Mouse (Mus musculus) MEL (cell line): Measurements from ENCODE around the gene Rbfox3. TPM values are rescaled to one million over a fixed set of nuclear protein-coding genes. Genes with fewer than 3 reads are reported as not detected.

ENCODE experiments used
- DNase-seq: peaks from one replicate; pipeline ENCODE4 v3.0.0; 2011; ENCODE audit warnings: low read depth, low spot score
- H3K27ac ChIP-seq: 2 replicates; pipeline ENCODE4 v1.5.1; 2012; ENCODE audit warnings: low read depth, mild to moderate bottlenecking, control low read depth, low read length, moderate library complexity; ENCODE audit not compliant: control insufficient read depth
- H3K27me3 ChIP-seq, 2 experiments: fragments of 150-350 bp in 1 of 2; sonication (generic) in 1 of 2; 2 replicates each; pipeline ENCODE4 v1.6.1; 2012; ENCODE audit warnings: low read length in 2 of 2, mild to moderate bottlenecking in 2 of 2, improper control_type of control experiment in 1 of 2, moderate library complexity in 1 of 2; ENCODE audit not compliant: insufficient read depth in 2 of 2, control insufficient read depth in 1 of 2
- H3K36me3 ChIP-seq, 2 experiments: 2 replicates each; pipeline ENCODE4 v1.6.1; 2012 to 2014; ENCODE audit warnings: low read length in 2 of 2, improper control_type of control experiment in 1 of 2, inconsistent platforms in 1 of 2, mild to moderate bottlenecking in 1 of 2; ENCODE audit not compliant: insufficient read depth in 2 of 2, control insufficient read depth in 1 of 2
- H3K4me1 ChIP-seq, 2 experiments: fragments of 150-350 bp in 1 of 2; sonication (generic) in 1 of 2; 2 replicates each; pipeline ENCODE4 v1.6.1; 2012; ENCODE audit warnings: low read length in 2 of 2, improper control_type of control experiment in 1 of 2, mild to moderate bottlenecking in 1 of 2; ENCODE audit not compliant: insufficient read depth in 2 of 2, control insufficient read depth in 1 of 2
- H3K4me3 ChIP-seq, 2 experiments: fragments of 150-350 bp in 1 of 2; sonication (generic) in 1 of 2; 2 replicates each; pipeline ENCODE4 v1.5.1; 2012; ENCODE audit warnings: low read depth in 2 of 2, low read length in 2 of 2, mild to moderate bottlenecking in 2 of 2, moderate library complexity in 2 of 2, control low read depth in 1 of 2, improper control_type of control experiment in 1 of 2; ENCODE audit not compliant: control insufficient read depth in 1 of 2, insufficient read depth in 1 of 2
- H3K79me2 ChIP-seq: 2 replicates; pipeline ENCODE4 v1.6.1; 2012; ENCODE audit warnings: mild to moderate bottlenecking, low read length, moderate library complexity; ENCODE audit not compliant: control insufficient read depth, poor library complexity, insufficient read depth
- H3K9ac ChIP-seq: 2 replicates; pipeline ENCODE4 v1.6.1; 2012; ENCODE audit warnings: low read depth, mild to moderate bottlenecking, control low read depth, low read length, moderate library complexity; ENCODE audit not compliant: control insufficient read depth, poor library complexity, severe bottlenecking
- H3K9me3 ChIP-seq: fragments of 150-350 bp; sonication (generic); replicated peaks from 2 replicates; pipeline ENCODE4 v1.6.1; 2012; ENCODE audit warnings: mild to moderate bottlenecking, low read length, improper control_type of control experiment, moderate library complexity; ENCODE audit not compliant: insufficient read depth
- CTCF ChIP-seq, 3 experiments: IDR thresholded peaks in 2 of 3; conservative IDR thresholded peaks in 1 of 3; 2 replicates each; pipeline ENCODE4 v1.5.1; 2011 to 2012; ENCODE audit warnings: low read length in 3 of 3, low read depth in 2 of 3, mild to moderate bottlenecking in 2 of 3, improper control_type of control experiment in 1 of 3, inconsistent platforms in 1 of 3, mixed read lengths in 1 of 3, moderate library complexity in 1 of 3; ENCODE audit not compliant: control insufficient read depth in 1 of 3, insufficient read depth in 1 of 3, poor library complexity in 1 of 3, severe bottlenecking in 1 of 3
- ELF1 ChIP-seq: IDR thresholded peaks from 2 replicates; pipeline ENCODE4 v1.6.1; 2014; ENCODE audit warnings: low read depth, mild to moderate bottlenecking, inconsistent platforms, low read length, improper control_type of control experiment, moderate library complexity
- ETS1 ChIP-seq: IDR thresholded peaks from 2 replicates; pipeline ENCODE4 v1.6.1; 2012; ENCODE audit warnings: low read depth, mild to moderate bottlenecking, inconsistent platforms, low read length, improper control_type of control experiment, moderate library complexity
- GABPA ChIP-seq: IDR thresholded peaks from 2 replicates; pipeline ENCODE4 v1.6.1; 2012; ENCODE audit warnings: low read depth, mild to moderate bottlenecking, inconsistent platforms, low read length, improper control_type of control experiment, moderate library complexity
- HCFC1 ChIP-seq: IDR thresholded peaks from 2 replicates; pipeline ENCODE4 v1.6.1; 2012; ENCODE audit warnings: low read depth, mild to moderate bottlenecking, inconsistent platforms, low read length, improper control_type of control experiment, moderate library complexity
- KAT2A ChIP-seq: conservative IDR thresholded peaks from 2 replicates; pipeline ENCODE4 v1.6.1; 2012; ENCODE audit warnings: low read depth, low read length, improper control_type of control experiment, inconsistent platforms
- MAX ChIP-seq: IDR thresholded peaks from 2 replicates; pipeline ENCODE4 v1.6.1; 2011; ENCODE audit warnings: low read length, improper control_type of control experiment
- MAZ ChIP-seq: IDR thresholded peaks from 2 replicates; pipeline ENCODE4 v1.6.1; 2012; ENCODE audit warnings: low read depth, mild to moderate bottlenecking, inconsistent platforms, low read length, improper control_type of control experiment
- MXI1 ChIP-seq: IDR thresholded peaks from 2 replicates; pipeline ENCODE4 v1.6.1; 2011; ENCODE audit warnings: mild to moderate bottlenecking, low read depth, low read length, improper control_type of control experiment
- MYC ChIP-seq: IDR thresholded peaks from 2 replicates; pipeline ENCODE4 v1.6.1; 2011; ENCODE audit warnings: low read depth, mild to moderate bottlenecking, low read length, improper control_type of control experiment, moderate library complexity
- POLR2AphosphoS2 ChIP-seq: IDR thresholded peaks from 2 replicates; pipeline ENCODE4 v1.6.1; 2011; ENCODE audit warnings: low read length, improper control_type of control experiment
- POLR2AphosphoS5 ChIP-seq: IDR thresholded peaks from 2 replicates; pipeline ENCODE4 v1.6.1; 2012; ENCODE audit warnings: low read depth, borderline replicate concordance, mild to moderate bottlenecking, inconsistent platforms, low read length, moderate library complexity, mixed read lengths
- RAD21 ChIP-seq: IDR thresholded peaks from 2 replicates; pipeline ENCODE4 v1.6.1; 2011; ENCODE audit warnings: mild to moderate bottlenecking, low read depth, low read length, improper control_type of control experiment
- SIN3A ChIP-seq: IDR thresholded peaks from 2 replicates; pipeline ENCODE4 v1.6.1; 2012; ENCODE audit warnings: low read length, improper control_type of control experiment, inconsistent platforms
- TAL1 ChIP-seq: IDR thresholded peaks from 2 replicates; pipeline ENCODE4 v1.6.1; 2012; ENCODE audit warnings: mild to moderate bottlenecking, inconsistent platforms, low read length, moderate library complexity, mixed read lengths
- TBP ChIP-seq: IDR thresholded peaks from 2 replicates; pipeline ENCODE4 v1.8.0; 2011; ENCODE audit warnings: low read depth, low read length, improper control_type of control experiment
- TCF12 ChIP-seq: IDR thresholded peaks from 2 replicates; pipeline ENCODE4 v1.6.1; 2014; ENCODE audit warnings: low read depth, mild to moderate bottlenecking, inconsistent platforms, low read length, improper control_type of control experiment, moderate library complexity
- USF1 ChIP-seq: IDR thresholded peaks from 2 replicates; pipeline ENCODE4 v1.6.1; 2014; ENCODE audit warnings: low read depth, mild to moderate bottlenecking, inconsistent platforms, low read length, improper control_type of control experiment, moderate library complexity
- USF2 ChIP-seq, 2 experiments: IDR thresholded peaks; 2 replicates each; pipeline ENCODE4 v1.6.1; 2011 to 2012; ENCODE audit warnings: improper control_type of control experiment in 2 of 2, low read length in 2 of 2, borderline replicate concordance in 1 of 2, inconsistent platforms in 1 of 2, low read depth in 1 of 2, mild to moderate bottlenecking in 1 of 2; ENCODE audit not compliant: insufficient read depth in 1 of 2
- ZC3H11A ChIP-seq: IDR thresholded peaks from 2 replicates; pipeline ENCODE4 v1.6.1; 2012; ENCODE audit warnings: low read depth, mild to moderate bottlenecking, inconsistent platforms, low read length, improper control_type of control experiment
- ZKSCAN1 ChIP-seq: IDR thresholded peaks from 2 replicates; pipeline ENCODE4 v1.6.1; 2012; ENCODE audit warnings: low read depth, mild to moderate bottlenecking, inconsistent platforms, low read length, improper control_type of control experiment, moderate library complexity
- ZMIZ1 ChIP-seq: IDR thresholded peaks from 2 replicates; pipeline ENCODE4 v1.6.1; 2012; ENCODE audit warnings: low read depth, mild to moderate bottlenecking, inconsistent platforms, low read length, improper control_type of control experiment, moderate library complexity
- polyA plus RNA-seq, 2 experiments: library from polyadenylated mRNA; stranded (reverse) in 1 of 2; unstranded in 1 of 2; fragments of >175 nt in 1 of 2; fragments of >200 nt in 1 of 2; gene quantifications; 2 replicates each; pipeline versions ENCODE4 v1.2.1 to v1.2.4; 2012; ENCODE audit warnings: low replicate concordance in 2 of 2, low read depth in 1 of 2; ENCODE audit not compliant: insufficient read length in 2 of 2, insufficient read depth in 1 of 2, missing spikeins in 1 of 2
- total RNA-seq: library from RNA; depleted of rRNA; stranded (reverse); fragments of 300-350 nt; gene quantifications from 2 replicates; pipeline ENCODE4 v1.2.3, GENCODE M21; 2012

Rbfox3 gene
- total and polyA plus RNA-seq, 3 experiments, result not detected

DNA sequence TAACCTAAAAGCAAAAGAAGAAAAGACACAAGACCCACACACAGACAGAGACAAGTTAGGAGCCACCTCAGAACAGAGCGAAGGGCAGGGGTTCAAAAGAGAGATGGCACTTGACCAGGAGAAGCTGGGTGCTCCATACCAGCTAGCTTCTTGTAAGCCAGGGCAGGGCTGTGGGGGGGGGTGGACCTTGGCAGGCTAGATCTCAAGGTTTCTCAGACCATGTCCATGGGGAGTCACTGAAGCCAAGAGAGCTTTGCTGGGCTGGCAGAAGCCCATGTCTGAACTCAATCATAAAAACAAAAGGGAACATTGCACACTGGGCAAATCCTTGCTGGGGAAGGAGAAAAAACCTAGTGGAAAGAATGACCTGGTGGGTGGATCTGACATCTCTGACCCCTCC is 327.4 kb downstream of the Rbfox3 start:
- Histone ChIP-seq H3K79me2 (no peaks in the 10 kb centered on the region), H3K27me3 (no peaks in the 10 kb centered on the region), H3K27ac (no peak overlapping the region), H3K9me3 (no peaks in the 10 kb centered on the region), H3K36me3 (no peaks in the 10 kb centered on the region), H3K4me3 (no peak overlapping the region), H3K9ac (no peak overlapping the region), H3K4me1 (no peaks in the 10 kb centered on the region)
- no peak for TF ChIP-seq ZMIZ1
- no peak for TF ChIP-seq TBP
- TF ChIP-seq USF2 (IDR thresholded peaks at IDR 0.05; ENCODE audit: borderline replicate concordance in 1 of 2, insufficient read depth in 1 of 2, low read depth in 1 of 2, low read length in 2 of 2), result no peak
- TF ChIP-seq POLR2AphosphoS2, result no peak
- no peak for TF ChIP-seq MYC
- TF ChIP-seq MAZ, result no peak
- no peak for TF ChIP-seq CTCF (IDR thresholded peaks at IDR 0.05 in 2 of 3, conservative IDR thresholded peaks at IDR 0.05 in 1 of 3; ENCODE audit: control insufficient read depth in 1 of 3, insufficient read depth in 1 of 3, low read depth in 2 of 3, low read length in 3 of 3, poor library complexity in 1 of 3, severe bottlenecking in 1 of 3)
- no peak for TF ChIP-seq TCF12
- no peak for TF ChIP-seq MAX
- TF ChIP-seq USF1, result no peak
- no peak for TF ChIP-seq HCFC1
- TF ChIP-seq ELF1, result no peak
- no peak for TF ChIP-seq GABPA
- TF ChIP-seq MXI1, result no peak
- no peak for TF ChIP-seq POLR2AphosphoS5
- TF ChIP-seq SIN3A, result no peak
- TF ChIP-seq KAT2A, result no peak
- TF ChIP-seq TAL1, result no peak
- no peak for TF ChIP-seq RAD21
- DNase-seq, result no peak

DNA sequence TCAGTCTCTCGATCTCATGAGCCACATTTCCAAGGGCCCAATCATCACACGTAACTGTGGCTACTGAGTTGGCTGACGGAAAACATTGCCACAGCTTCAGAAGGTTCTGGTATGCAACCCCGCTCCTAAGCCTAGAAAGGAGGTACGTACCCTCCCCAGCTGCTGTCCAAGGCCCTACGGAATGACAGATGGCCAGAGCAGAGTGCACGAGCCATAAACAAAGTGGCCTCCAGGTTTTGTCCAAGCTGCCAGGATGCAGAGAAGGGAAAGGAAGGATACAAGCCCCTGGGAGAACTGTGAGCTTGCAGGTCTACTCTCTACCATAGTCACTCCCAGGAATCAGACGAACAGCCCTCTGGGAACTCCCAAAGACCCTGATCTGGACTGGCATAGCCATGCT is 327.8 kb downstream of the Rbfox3 start:
- no peak for DNase-seq
- H3K27ac ChIP-seq, result no peak overlapping the region
- TF ChIP-seq ZC3H11A (no peak), MXI1 (no peak), ETS1 (no peak), TBP (no peak), ZKSCAN1 (no peak)
- TF ChIP-seq, all 39 proteins: peak for 0
- Histone ChIP-seq H3K36me3 (no peaks in the 10 kb centered on the region), H3K4me1 (no peaks in the 10 kb centered on the region), H3K27me3 (no peaks in the 10 kb centered on the region), H3K79me2 (no peaks in the 10 kb centered on the region), H3K4me3 (no peak overlapping the region), H3K9ac (no peak overlapping the region), H3K9me3 (no peaks in the 10 kb centered on the region)
